Mouse (Mus musculus): ENCODE data around the gene Pcdh9. TPM values are rescaled to one million over a fixed set of nuclear protein-coding genes. Genes with fewer than 3 reads are reported as not detected.

Pcdh9 gene
- polyA plus RNA-seq, 1 experiment, result 71.3 TPM

DNA sequence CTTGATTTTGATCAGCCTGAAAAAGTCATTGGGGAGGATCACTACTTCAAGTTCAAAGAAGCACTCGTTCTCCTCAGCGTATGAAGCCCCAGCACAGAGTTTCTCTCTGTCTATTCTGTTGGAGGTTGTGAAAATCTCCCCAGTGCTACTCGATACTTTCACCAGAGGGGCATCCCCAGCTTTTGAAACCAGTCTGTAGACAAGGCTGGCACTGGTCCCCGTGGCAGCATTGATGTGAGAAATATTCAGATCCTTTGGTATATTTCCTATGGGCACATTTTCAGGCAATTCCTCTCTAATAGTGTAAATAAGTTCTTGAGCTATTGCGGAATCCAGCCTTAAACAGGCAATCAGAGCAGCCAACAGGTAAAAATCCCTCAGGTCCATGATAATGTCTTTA, 2.1 kb downstream of the Pcdh9 start:
- peak; percentile 47 to 48 for DNase-seq
- no peak for TF ChIP-seq POLR2A (IDR thresholded peaks at IDR 0.05; ENCODE audit: borderline replicate concordance, insufficient read depth, low read length)
- no peak for TF ChIP-seq CTCF (IDR thresholded peaks at IDR 0.05; ENCODE audit: borderline replicate concordance, insufficient read depth, low read depth, low read length)
- 5% methylated on average over 5 of the region's 5 CpGs for WGBS

DNA sequence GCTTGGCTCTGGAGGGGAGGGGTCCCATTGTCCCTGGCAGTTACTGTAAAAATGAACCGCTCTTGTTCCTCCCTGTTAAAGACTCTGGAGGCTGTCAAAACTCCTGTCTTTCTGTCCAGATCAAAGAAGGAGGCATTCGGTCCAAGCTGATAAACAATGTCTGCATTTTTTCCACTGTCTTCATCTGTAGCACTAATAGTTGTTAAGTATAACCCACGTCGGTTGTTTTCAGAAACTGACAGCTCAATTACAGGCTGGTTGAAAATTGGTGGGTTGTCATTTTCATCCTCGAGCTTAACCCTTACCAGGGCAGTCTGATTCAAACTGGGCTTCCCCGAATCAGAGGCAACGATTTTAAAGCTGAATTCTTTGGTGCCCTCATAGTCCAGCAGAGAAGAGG, 3.4 kb downstream of the Pcdh9 start:
- Histone ChIP-seq H3K27me3 (ENCODE audit: control insufficient read depth, insufficient read depth, low read length) (no peaks in the 10 kb centered on the region), H3K4me1 (ENCODE audit: control insufficient read depth, insufficient read depth, low read length) (peaks cover 4% of the 10 kb centered on the region; the same call in 1 of the 2 replicates), H3K4me3 (replicated peaks; ENCODE audit: insufficient read depth, low read depth, low read length) (peak overlapping the region; percentile 89), H3K27ac (ENCODE audit: insufficient read depth, low read length) (no peak overlapping the region; the same call in 1 of the 2 replicates)
- no peak for TF ChIP-seq CTCF (IDR thresholded peaks at IDR 0.05; ENCODE audit: borderline replicate concordance, insufficient read depth, low read depth, low read length)
- TF ChIP-seq POLR2A (IDR thresholded peaks at IDR 0.05; ENCODE audit: borderline replicate concordance, insufficient read depth, low read length), result no peak
- no peak for DNase-seq
- WGBS, result 9% methylated on average over 7 of the region's 7 CpGs

More for the DNA sequence above, 2.1 kb downstream of the Pcdh9 start:
- Histone ChIP-seq H3K4me3 (replicated peaks; ENCODE audit: insufficient read depth, low read depth, low read length) (peak overlapping the region; percentile 89), H3K27me3 (ENCODE audit: control insufficient read depth, insufficient read depth, low read length) (no peaks in the 10 kb centered on the region), H3K4me1 (ENCODE audit: control insufficient read depth, insufficient read depth, low read length) (peaks cover 4% of the 10 kb centered on the region; the same call in 1 of the 2 replicates), H3K27ac (ENCODE audit: insufficient read depth, low read length) (peak overlapping the region; percentile 37; the same call in 1 of the 2 replicates)

DNA sequence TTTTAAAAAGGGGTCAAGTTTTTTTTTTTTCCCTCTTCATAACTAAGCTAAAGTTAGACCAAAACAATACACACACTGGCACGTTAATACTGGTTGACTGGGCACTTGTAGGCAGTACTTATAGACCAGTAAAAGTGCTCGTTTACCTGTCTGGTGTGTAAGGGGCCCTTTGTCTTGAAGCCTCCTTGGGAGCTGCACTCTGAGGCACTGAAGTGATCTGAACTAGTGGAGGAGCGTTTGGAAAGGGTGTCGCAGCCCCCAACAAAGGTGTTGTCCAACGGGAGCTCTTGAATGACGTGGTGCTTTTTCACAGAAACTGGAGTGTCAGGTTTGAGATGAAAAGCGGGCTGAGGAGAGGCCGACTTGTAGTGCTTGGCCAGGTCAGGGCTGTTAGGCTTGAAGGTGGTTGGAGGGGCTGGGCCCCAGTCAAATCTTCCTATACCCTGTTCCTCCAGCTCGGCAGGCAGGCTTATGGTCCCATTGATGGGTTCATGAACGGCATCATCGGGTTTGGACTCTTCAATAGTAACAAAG, 4.9 kb downstream of the Pcdh9 start:
- Histone ChIP-seq H3K4me3 (replicated peaks; ENCODE audit: insufficient read depth, low read depth, low read length) (peak overlapping the region; percentile 42), H3K27ac (ENCODE audit: insufficient read depth, low read length) (no peak overlapping the region; the same call in 1 of the 2 replicates), H3K27me3 (ENCODE audit: control insufficient read depth, insufficient read depth, low read length) (no peaks in the 10 kb centered on the region), H3K4me1 (ENCODE audit: control insufficient read depth, insufficient read depth, low read length) (peaks cover 4% of the 10 kb centered on the region; the same call in 1 of the 2 replicates)
- peak in 1 of 2 experiments; percentile 50 for DNase-seq
- WGBS, result 68% methylated on average over 11 of the region's 11 CpGs
- TF ChIP-seq POLR2A (IDR thresholded peaks at IDR 0.05; ENCODE audit: borderline replicate concordance, insufficient read depth, low read length) (no peak), CTCF (IDR thresholded peaks at IDR 0.05; ENCODE audit: borderline replicate concordance, insufficient read depth, low read depth, low read length) (no peak)

DNA sequence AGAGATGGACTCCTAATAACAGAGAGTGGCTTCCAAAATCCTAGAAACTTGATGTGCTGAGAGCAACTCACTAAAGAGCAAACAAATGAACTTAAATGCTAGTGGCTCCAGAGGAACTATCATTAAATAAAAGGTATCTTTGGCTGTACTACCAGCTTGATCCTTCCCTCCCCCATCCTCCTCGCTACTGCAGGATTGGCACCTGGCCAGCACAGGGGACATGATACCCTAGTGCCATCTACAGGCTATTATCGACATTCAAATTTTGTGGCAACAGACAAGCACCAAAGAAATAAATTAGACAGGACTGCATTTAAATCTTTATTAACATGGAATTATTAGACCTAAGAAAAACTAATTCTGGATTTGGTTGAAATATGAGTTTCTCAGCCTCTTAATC, 6.0 kb downstream of the Pcdh9 start:
- Histone ChIP-seq H3K27ac (ENCODE audit: insufficient read depth, low read length) (no peak overlapping the region), H3K27me3 (ENCODE audit: control insufficient read depth, insufficient read depth, low read length) (no peaks in the 10 kb centered on the region), H3K4me1 (ENCODE audit: control insufficient read depth, insufficient read depth, low read length) (peaks cover 7% of the 10 kb centered on the region; the same call in 1 of the 2 replicates), H3K4me3 (replicated peaks; ENCODE audit: insufficient read depth, low read depth, low read length) (peak overlapping the region; percentile 39)
- 0% methylated on average over 2 of the region's 2 CpGs for WGBS
- peak; percentile 88 to 89 for DNase-seq
- TF ChIP-seq POLR2A (IDR thresholded peaks at IDR 0.05; ENCODE audit: borderline replicate concordance, insufficient read depth, low read length) (no peak), CTCF (IDR thresholded peaks at IDR 0.05; ENCODE audit: borderline replicate concordance, insufficient read depth, low read depth, low read length) (peak; percentile 94)

DNA sequence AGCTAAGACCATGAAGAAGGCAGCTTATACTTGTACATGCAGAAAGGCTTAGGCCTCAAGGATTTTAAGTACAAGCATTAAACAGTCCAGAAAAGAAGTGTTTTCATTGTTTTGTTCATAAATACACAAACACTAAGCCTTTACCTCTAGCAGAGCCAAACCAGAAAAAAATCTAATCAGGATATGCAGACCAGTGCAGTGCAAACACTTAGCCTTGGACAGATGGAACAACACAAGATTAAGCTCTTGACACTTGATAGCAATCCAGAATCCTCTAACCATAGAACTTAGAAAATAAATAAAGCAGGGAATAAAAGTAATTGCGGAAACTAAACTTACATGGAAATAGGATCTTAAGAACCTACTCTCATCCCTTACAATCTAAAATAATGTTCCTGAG, 10.4 kb downstream of the Pcdh9 start:
- DNase-seq, result peak in 1 of 2 experiments; percentile 63
- peaks cover 13% of the 10 kb centered on the region for H3K4me1 ChIP-seq (ENCODE audit: control insufficient read depth, insufficient read depth, low read length)
- WGBS, result 78% methylated on average over 1 of the region's 1 CpGs
- TF ChIP-seq POLR2A (IDR thresholded peaks at IDR 0.05; ENCODE audit: borderline replicate concordance, insufficient read depth, low read length), result no peak
- no peak for TF ChIP-seq CTCF (IDR thresholded peaks at IDR 0.05; ENCODE audit: borderline replicate concordance, insufficient read depth, low read depth, low read length)
- no peak overlapping the region for H3K27ac ChIP-seq (ENCODE audit: insufficient read depth, low read length)
- H3K4me3 ChIP-seq (replicated peaks; ENCODE audit: insufficient read depth, low read depth, low read length), result no peak overlapping the region
- H3K27me3 ChIP-seq (ENCODE audit: control insufficient read depth, insufficient read depth, low read length), result no peaks in the 10 kb centered on the region

DNA sequence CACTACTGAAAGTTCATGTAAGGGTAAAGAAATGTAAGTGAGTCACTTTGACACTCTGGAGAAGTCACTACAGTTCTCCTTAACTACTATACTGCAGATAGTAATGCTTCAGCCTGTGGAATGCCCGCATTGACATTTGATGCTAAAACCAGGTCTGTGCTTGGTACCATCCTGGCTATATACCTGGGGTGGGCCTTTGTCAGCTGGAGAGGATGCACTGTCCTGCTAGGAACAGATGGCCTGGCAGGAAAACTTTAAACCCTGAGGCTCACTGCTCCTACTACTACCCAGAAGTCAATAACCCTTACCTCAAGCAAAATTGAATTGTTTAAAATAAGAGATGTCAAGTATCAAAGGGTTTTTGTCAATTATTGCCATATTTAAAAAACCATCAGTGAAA, 14.5 kb downstream of the Pcdh9 start:
- Histone ChIP-seq H3K27ac (ENCODE audit: insufficient read depth, low read length) (peak overlapping the region; percentile 38; the same call in 1 of the 2 replicates), H3K27me3 (ENCODE audit: control insufficient read depth, insufficient read depth, low read length) (no peaks in the 10 kb centered on the region), H3K4me1 (ENCODE audit: control insufficient read depth, insufficient read depth, low read length) (peaks cover 13% of the 10 kb centered on the region), H3K4me3 (replicated peaks; ENCODE audit: insufficient read depth, low read depth, low read length) (no peak overlapping the region)
- TF ChIP-seq POLR2A (IDR thresholded peaks at IDR 0.05; ENCODE audit: borderline replicate concordance, insufficient read depth, low read length) (no peak), CTCF (IDR thresholded peaks at IDR 0.05; ENCODE audit: borderline replicate concordance, insufficient read depth, low read depth, low read length) (no peak)
- WGBS, result 11% methylated on average over 1 of the region's 1 CpGs
- peak; percentile 66 to 87 for DNase-seq

DNA sequence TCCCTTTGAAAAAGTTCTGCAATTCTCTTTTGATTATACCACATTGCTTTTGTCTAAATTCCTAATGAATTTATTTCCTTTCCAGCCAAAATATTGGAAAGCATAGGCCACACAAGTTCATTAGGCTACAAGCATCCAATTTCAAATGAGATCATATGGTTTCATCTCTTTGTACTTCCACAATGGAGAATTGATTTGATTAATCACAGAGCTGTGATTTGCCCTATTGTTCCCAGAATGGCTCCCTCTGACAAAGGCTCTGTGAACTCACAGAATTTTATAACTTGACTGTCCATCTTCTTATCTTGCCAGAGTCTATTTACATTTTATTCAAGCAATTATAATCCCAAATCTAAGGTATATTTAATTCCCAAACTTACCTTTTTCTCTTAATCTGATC, 22.3 kb downstream of the Pcdh9 start:
- Histone ChIP-seq H3K27ac (ENCODE audit: insufficient read depth, low read length) (no peak overlapping the region), H3K27me3 (ENCODE audit: control insufficient read depth, insufficient read depth, low read length) (no peaks in the 10 kb centered on the region), H3K4me1 (ENCODE audit: control insufficient read depth, insufficient read depth, low read length) (no peaks in the 10 kb centered on the region), H3K4me3 (replicated peaks; ENCODE audit: insufficient read depth, low read depth, low read length) (no peak overlapping the region)
- no peak for DNase-seq
- TF ChIP-seq CTCF (IDR thresholded peaks at IDR 0.05; ENCODE audit: borderline replicate concordance, insufficient read depth, low read depth, low read length) (no peak), POLR2A (IDR thresholded peaks at IDR 0.05; ENCODE audit: borderline replicate concordance, insufficient read depth, low read length) (no peak)

DNA sequence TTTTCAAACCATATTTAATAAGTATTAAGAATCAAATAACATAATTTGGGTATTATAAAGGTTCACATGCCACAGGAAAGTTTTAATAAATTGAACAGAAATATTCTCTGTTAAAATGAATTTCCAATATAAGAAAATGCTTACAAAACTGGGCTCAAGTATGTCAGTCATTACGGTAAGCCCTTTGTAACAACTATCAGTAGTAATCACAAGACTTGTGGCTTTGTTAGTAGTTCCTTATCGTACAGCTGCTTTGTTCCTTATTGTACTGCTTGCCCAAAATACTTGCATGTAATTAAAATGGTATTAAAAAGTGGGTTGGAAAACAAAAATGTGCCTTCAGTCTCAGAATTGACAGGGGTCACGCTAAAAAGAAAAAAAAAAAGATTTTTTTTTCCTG, 32.4 kb downstream of the Pcdh9 start:
- 93% methylated on average over 3 of the region's 3 CpGs for WGBS

More for the DNA sequence above, 32.4 kb downstream of the Pcdh9 start:
- H3K4me3 ChIP-seq (replicated peaks; ENCODE audit: insufficient read depth, low read depth, low read length), result no peak overlapping the region
- no peaks in the 10 kb centered on the region for H3K27me3 ChIP-seq (ENCODE audit: control insufficient read depth, insufficient read depth, low read length)
- H3K4me1 ChIP-seq (ENCODE audit: control insufficient read depth, insufficient read depth, low read length), result no peaks in the 10 kb centered on the region
- H3K27ac ChIP-seq (ENCODE audit: insufficient read depth, low read length), result no peak overlapping the region
- no peak for DNase-seq
- no peak for TF ChIP-seq POLR2A (IDR thresholded peaks at IDR 0.05; ENCODE audit: borderline replicate concordance, insufficient read depth, low read length)
- TF ChIP-seq CTCF (IDR thresholded peaks at IDR 0.05; ENCODE audit: borderline replicate concordance, insufficient read depth, low read depth, low read length), result no peak

Measured in cerebellum, adult 2 months (tissue).